Mouse (Mus musculus): ENCODE results near the gene Dnm3. TPM values are rescaled to one million over a fixed set of nuclear protein-coding genes. Genes with fewer than 3 reads are reported as not detected.
A peak's percentile ranks its signal among the peaks of the same experiment; 100 is the strongest.

Dnm3 gene
- polyA plus RNA-seq, 1 experiment from 2014 or later, result 1.1 TPM

DNA sequence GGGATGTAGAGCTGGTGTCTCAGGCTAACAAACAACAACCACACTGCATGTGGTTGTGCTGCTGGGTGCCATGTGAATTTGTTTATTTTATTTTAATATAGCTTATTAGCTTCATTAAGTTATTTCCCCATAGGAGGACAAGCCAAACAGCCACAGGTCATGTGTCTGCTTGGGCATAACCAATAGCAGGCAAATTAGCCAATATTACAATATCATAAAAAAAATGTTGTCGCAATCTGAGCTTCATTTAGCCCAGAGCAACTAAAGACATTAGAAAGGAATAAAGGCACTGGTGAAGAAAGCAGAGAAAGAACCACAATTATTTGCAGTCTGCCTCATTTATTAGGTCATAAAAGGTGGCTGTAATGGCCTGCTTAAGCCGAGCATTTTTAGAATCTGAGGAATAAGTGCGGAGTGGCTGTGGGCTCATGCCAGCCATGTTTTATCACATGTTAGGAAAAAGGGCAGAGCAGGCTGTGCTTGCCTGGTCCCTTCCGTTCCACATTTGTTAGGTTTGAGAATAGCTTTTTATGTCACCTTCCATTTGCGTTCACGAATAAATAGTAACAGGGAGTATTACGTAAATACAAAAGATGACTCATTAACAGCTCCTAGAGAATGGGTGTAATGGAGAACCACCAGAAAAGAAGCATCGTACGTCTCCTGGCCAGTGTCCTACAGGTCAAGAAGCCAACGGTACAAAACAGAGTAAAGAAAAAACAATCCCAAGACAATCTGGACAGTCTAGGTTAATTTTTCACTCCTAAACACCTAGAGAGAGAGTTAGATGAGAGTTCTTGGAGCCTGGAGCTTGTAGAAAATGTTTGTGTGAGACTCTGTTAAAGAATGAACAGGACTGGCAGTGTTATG is 376.6 kb downstream of the Dnm3 start:
- ATAC-seq (ENCODE audit: insufficient number of reproducible peaks, low FRiP score), result no peak
- Histone ChIP-seq H3K9ac (no peak overlapping the region), H3K4me3 (no peak overlapping the region), H3K27me3 (replicated peaks) (no peaks in the 10 kb centered on the region), H3K9me3 (replicated peaks) (no peaks in the 10 kb centered on the region), H3K4me2 (no peak overlapping the region), H3K4me1 (replicated peaks) (no peaks in the 10 kb centered on the region), H3K36me3 (no peaks in the 10 kb centered on the region), H3K27ac (ENCODE audit: poor library complexity, severe bottlenecking) (no peak overlapping the region)
- WGBS, result 83% methylated on average over 10 of the region's 10 CpGs

- Histone ChIP-seq H3K4me2 (no peak overlapping the region), H3K4me1 (replicated peaks) (no peaks in the 10 kb centered on the region), H3K9ac (no peak overlapping the region), H3K36me3 (no peaks in the 10 kb centered on the region), H3K9me3 (replicated peaks) (no peaks in the 10 kb centered on the region), H3K27ac (ENCODE audit: poor library complexity, severe bottlenecking) (no peak overlapping the region), H3K27me3 (replicated peaks) (no peaks in the 10 kb centered on the region), H3K4me3 (no peak overlapping the region)
- no peak for ATAC-seq (ENCODE audit: insufficient number of reproducible peaks, low FRiP score)
- WGBS, result 67% methylated on average over 7 of the region's 7 CpGs
Measured at GRCm38 (mm10) chr1:162100033-162100820, 377.6 kb downstream of the Dnm3 start.

GRCm38 (mm10) chr1:162099203-162099602 is 378.6 kb downstream of the Dnm3 start:
- 63% methylated on average over 3 of the region's 3 CpGs for WGBS
- no peaks in the 10 kb centered on the region for H3K9me3 ChIP-seq (replicated peaks)
- no peak overlapping the region for H3K9ac ChIP-seq
- no peak overlapping the region for H3K27ac ChIP-seq (ENCODE audit: poor library complexity, severe bottlenecking)
- no peak overlapping the region for H3K4me2 ChIP-seq
- H3K36me3 ChIP-seq, result no peaks in the 10 kb centered on the region
- ATAC-seq (ENCODE audit: insufficient number of reproducible peaks, low FRiP score), result no peak
- H3K4me3 ChIP-seq, result no peak overlapping the region
- no peaks in the 10 kb centered on the region for H3K27me3 ChIP-seq (replicated peaks)
- no peaks in the 10 kb centered on the region for H3K4me1 ChIP-seq (replicated peaks)

GRCm38 (mm10) chr1:162094523-162095272 is 383.1 kb downstream of the Dnm3 start:
- Histone ChIP-seq H3K4me3 (no peak overlapping the region), H3K4me1 (replicated peaks) (no peaks in the 10 kb centered on the region), H3K9me3 (replicated peaks) (no peaks in the 10 kb centered on the region), H3K9ac (no peak overlapping the region), H3K36me3 (no peaks in the 10 kb centered on the region), H3K27me3 (replicated peaks) (no peaks in the 10 kb centered on the region), H3K27ac (ENCODE audit: poor library complexity, severe bottlenecking) (peak overlapping the region; percentile 70), H3K4me2 (no peak overlapping the region)
- no peak for ATAC-seq (ENCODE audit: insufficient number of reproducible peaks, low FRiP score)
- 56% methylated on average over 8 of the region's 8 CpGs for WGBS

- Histone ChIP-seq H3K9ac (no peak overlapping the region), H3K4me3 (no peak overlapping the region), H3K27me3 (replicated peaks) (no peaks in the 10 kb centered on the region), H3K36me3 (no peaks in the 10 kb centered on the region), H3K4me1 (replicated peaks) (no peaks in the 10 kb centered on the region), H3K4me2 (no peak overlapping the region), H3K9me3 (replicated peaks) (no peaks in the 10 kb centered on the region), H3K27ac (ENCODE audit: poor library complexity, severe bottlenecking) (peak overlapping the region; percentile 70)
- 51% methylated on average over 9 of the region's 9 CpGs for WGBS
- no peak for ATAC-seq (ENCODE audit: insufficient number of reproducible peaks, low FRiP score)
Measured at GRCm38 (mm10) chr1:162093806-162094522, 383.9 kb downstream of the Dnm3 start.

DNA sequence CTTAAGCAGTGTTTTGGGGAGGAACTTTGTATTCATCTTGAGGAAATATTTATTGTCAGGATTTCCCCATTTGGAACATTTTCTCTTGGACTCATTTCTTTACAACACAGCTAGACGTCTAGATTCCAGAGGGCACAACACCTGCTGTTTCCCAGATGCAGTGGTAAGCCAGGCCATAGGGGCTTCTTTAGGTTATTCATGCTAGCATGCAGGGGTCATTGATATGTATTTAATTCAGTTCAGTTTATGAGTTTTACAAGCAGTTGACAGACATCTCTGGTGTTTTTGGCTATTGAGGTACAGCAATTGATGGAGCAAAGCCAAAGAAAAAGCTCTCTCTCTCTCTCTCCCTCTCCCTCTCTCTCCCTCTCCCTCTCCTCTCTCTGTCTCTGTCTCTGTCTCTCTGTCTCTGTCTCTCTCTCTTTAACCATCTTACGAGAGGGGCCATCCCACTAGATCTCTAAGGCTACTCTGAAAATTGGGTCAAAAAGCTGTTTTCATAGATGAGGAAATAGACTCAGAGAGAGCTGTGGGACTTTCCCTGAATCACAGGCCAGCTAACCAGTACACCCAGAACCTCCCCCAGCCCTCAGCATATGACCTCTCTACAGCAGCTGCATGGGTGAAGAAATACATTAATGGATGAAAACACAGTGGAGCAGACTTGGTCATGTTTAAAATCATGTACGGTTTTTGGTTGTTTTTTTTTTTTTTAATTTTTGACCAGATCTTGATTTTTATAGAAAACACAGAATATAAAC is 384.8 kb downstream of the Dnm3 start:
- peak overlapping the region; percentile 33; the same call in 1 of the 2 replicates for H3K27ac ChIP-seq (ENCODE audit: poor library complexity, severe bottlenecking)
- no peaks in the 10 kb centered on the region for H3K27me3 ChIP-seq (replicated peaks)
- no peak for ATAC-seq (ENCODE audit: insufficient number of reproducible peaks, low FRiP score)
- H3K4me3 ChIP-seq, result no peak overlapping the region
- no peak overlapping the region for H3K4me2 ChIP-seq
- no peaks in the 10 kb centered on the region for H3K9me3 ChIP-seq (replicated peaks)
- H3K9ac ChIP-seq, result no peak overlapping the region
- H3K4me1 ChIP-seq (replicated peaks), result no peaks in the 10 kb centered on the region
- no peaks in the 10 kb centered on the region for H3K36me3 ChIP-seq
- WGBS, result 79% methylated on average over 3 of the region's 3 CpGs

- Histone ChIP-seq H3K27me3 (replicated peaks) (no peaks in the 10 kb centered on the region), H3K4me2 (no peak overlapping the region), H3K9ac (no peak overlapping the region), H3K4me1 (replicated peaks) (no peaks in the 10 kb centered on the region), H3K27ac (ENCODE audit: poor library complexity, severe bottlenecking) (no peak overlapping the region), H3K4me3 (no peak overlapping the region), H3K36me3 (no peaks in the 10 kb centered on the region), H3K9me3 (replicated peaks) (no peaks in the 10 kb centered on the region)
- ATAC-seq (ENCODE audit: insufficient number of reproducible peaks, low FRiP score), result no peak
- WGBS, result 85% methylated on average over 8 of the region's 8 CpGs
Measured at GRCm38 (mm10) chr1:162092401-162092800, 385.4 kb downstream of the Dnm3 start.

GRCm38 (mm10) chr1:162083886-162084478 is 393.9 kb downstream of the Dnm3 start:
- Histone ChIP-seq H3K36me3 (no peaks in the 10 kb centered on the region), H3K4me3 (no peak overlapping the region), H3K4me2 (no peak overlapping the region), H3K27ac (ENCODE audit: poor library complexity, severe bottlenecking) (peak overlapping the region; percentile 38; the same call in 1 of the 2 replicates), H3K9ac (no peak overlapping the region), H3K27me3 (replicated peaks) (no peaks in the 10 kb centered on the region), H3K9me3 (replicated peaks) (no peaks in the 10 kb centered on the region), H3K4me1 (replicated peaks) (peaks cover 6% of the 10 kb centered on the region; the same call in 1 of the 2 replicates)
- 42% methylated on average over 9 of the region's 9 CpGs for WGBS
- ATAC-seq (ENCODE audit: insufficient number of reproducible peaks, low FRiP score), result no peak

GRCm38 (mm10) chr1:162083354-162083753 is 394.5 kb downstream of the Dnm3 start:
- ATAC-seq (ENCODE audit: insufficient number of reproducible peaks, low FRiP score), result no peak
- Histone ChIP-seq H3K27ac (ENCODE audit: poor library complexity, severe bottlenecking) (no peak overlapping the region), H3K4me2 (no peak overlapping the region), H3K36me3 (no peaks in the 10 kb centered on the region), H3K27me3 (replicated peaks) (no peaks in the 10 kb centered on the region), H3K9me3 (replicated peaks) (no peaks in the 10 kb centered on the region), H3K4me1 (replicated peaks) (peaks cover 6% of the 10 kb centered on the region; the same call in 1 of the 2 replicates), H3K4me3 (no peak overlapping the region), H3K9ac (no peak overlapping the region)
- 48% methylated on average over 2 of the region's 2 CpGs for WGBS

- Histone ChIP-seq H3K36me3 (no peaks in the 10 kb centered on the region), H3K9me3 (replicated peaks) (no peaks in the 10 kb centered on the region), H3K4me1 (replicated peaks) (peaks cover 6% of the 10 kb centered on the region; the same call in 1 of the 2 replicates), H3K27ac (ENCODE audit: poor library complexity, severe bottlenecking) (peak overlapping the region; percentile 14; the same call in 1 of the 2 replicates), H3K27me3 (replicated peaks) (no peaks in the 10 kb centered on the region), H3K4me3 (no peak overlapping the region), H3K9ac (no peak overlapping the region), H3K4me2 (no peak overlapping the region)
- no peak for ATAC-seq (ENCODE audit: insufficient number of reproducible peaks, low FRiP score)
- WGBS, result 81% methylated on average over 7 of the region's 7 CpGs
Measured at GRCm38 (mm10) chr1:162082711-162083110, 395.1 kb downstream of the Dnm3 start.

All from heart, embryonic 12.5 days (tissue).